Mouse (Mus musculus): ENCODE data around the gene Pik3r2.

Pik3r2 gene

GRCm38 (mm10) chr8:70773410-70773809, 3.1 kb downstream of the Pik3r2 start:
- DNase-seq (ENCODE audit: low spot score): no peak

GRCm38 (mm10) chr8:70772890-70773289, 3.6 kb downstream of the Pik3r2 start:
- no peak for DNase-seq (ENCODE audit: low spot score)

GRCm38 (mm10) chr8:70772075-70772474, 4.4 kb downstream of the Pik3r2 start:
- no peak for DNase-seq (ENCODE audit: low spot score)

- DNase-seq (ENCODE audit: low spot score): no peak
Observed at GRCm38 (mm10) chr8:70771217-70771616, 5.3 kb downstream of the Pik3r2 start.

GRCm38 (mm10) chr8:70770748-70771147, 5.8 kb downstream of the Pik3r2 start:
- DNase-seq (ENCODE audit: low spot score): no peak

GRCm38 (mm10) chr8:70769858-70770257, 6.7 kb downstream of the Pik3r2 start:
- DNase-seq (ENCODE audit: low spot score): no peak

GRCm38 (mm10) chr8:70769359-70769758, 7.2 kb downstream of the Pik3r2 start:
- DNase-seq (ENCODE audit: low spot score): peak; percentile 86

- DNase-seq (ENCODE audit: low spot score): no peak
Observed at GRCm38 (mm10) chr8:70768956-70769355, 7.6 kb downstream of the Pik3r2 start.

- no peak for DNase-seq (ENCODE audit: low spot score)
Observed at GRCm38 (mm10) chr8:70768231-70768776, 8.2 kb downstream of the Pik3r2 start.

GRCm38 (mm10) chr8:70767503-70767902, 9.0 kb downstream of the Pik3r2 start:
- DNase-seq (ENCODE audit: low spot score): no peak

- DNase-seq (ENCODE audit: low spot score): peak; percentile 92
Observed at GRCm38 (mm10) chr8:70766571-70767440, 9.7 kb downstream of the Pik3r2 start.

GRCm38 (mm10) chr8:70765838-70766570, 10.5 kb downstream of the Pik3r2 start:
- DNase-seq (ENCODE audit: low spot score): peak; percentile 59

- DNase-seq (ENCODE audit: low spot score): no peak
Observed at GRCm38 (mm10) chr8:70765329-70765728, 11.2 kb downstream of the Pik3r2 start.

- no peak for DNase-seq (ENCODE audit: low spot score)
Observed at GRCm38 (mm10) chr8:70764676-70765075, 11.8 kb downstream of the Pik3r2 start.

GRCm38 (mm10) chr8:70764026-70764425, 12.5 kb downstream of the Pik3r2 start:
- DNase-seq (ENCODE audit: low spot score): peak; percentile 83

GRCm38 (mm10) chr8:70763354-70763753, 13.2 kb downstream of the Pik3r2 start:
- DNase-seq (ENCODE audit: low spot score): no peak

GRCm38 (mm10) chr8:70762118-70762517, 14.4 kb downstream of the Pik3r2 start:
- no peak for DNase-seq (ENCODE audit: low spot score)

- peak; percentile 99 for DNase-seq (ENCODE audit: low spot score)
Observed at GRCm38 (mm10) chr8:70760775-70761406, 15.6 kb downstream of the Pik3r2 start, which contains the start of gene Mpv17l2. Gene Mpv17l2, minus strand, starts transcription at chr8:70760946.

- DNase-seq (ENCODE audit: low spot score): no peak
Observed at GRCm38 (mm10) chr8:70760350-70760749, 16.2 kb downstream of the Pik3r2 start.

GRCm38 (mm10) chr8:70758616-70759561, 17.6 kb downstream of the Pik3r2 start:
- no peak for DNase-seq (ENCODE audit: low spot score)

- no peak for DNase-seq (ENCODE audit: low spot score)
Observed at GRCm38 (mm10) chr8:70758308-70758615, 18.3 kb downstream of the Pik3r2 start.

Data from yolk sac, embryonic 10.5 days (tissue).